Mouse (Mus musculus) heart, adult 9 months (tissue): ENCODE results near the gene Elmsan1.
A peak's percentile ranks its signal among the peaks of the same experiment; 100 is the strongest.

Source experiments
- DNase-seq, 2 experiments: peaks; one replicate each; pipeline ENCODE4 v3.0.0; 2022; ENCODE audit warnings: low spot score in 2 of 2

Elmsan1 gene

GRCm38 (mm10) chr12:84100604-84101492, 117.8 kb downstream of the Elmsan1 start, which contains the start of gene Acot6:
Gene Acot6 (plus strand): TSS chr12:84100654.
- peak; percentile 29 to 35 for DNase-seq

GRCm38 (mm10) chr12:84100071-84100470, 118.6 kb downstream of the Elmsan1 start:
- no peak for DNase-seq

- no peak for DNase-seq
Measured at GRCm38 (mm10) chr12:84099605-84100004, 119.1 kb downstream of the Elmsan1 start.
